Mouse (Mus musculus): ENCODE data around the gene Ncoa6.

GRCm38 (mm10) chr2:155380261-155381059 lies 93.2 kb downstream of the Ncoa6 start, which contains the start of gene Trp53inp2:
- no peak for TF ChIP-seq POLR2A (IDR thresholded peaks at IDR 0.05; ENCODE audit: insufficient read depth, low read depth, low read length)
- TF ChIP-seq CTCF (IDR thresholded peaks at IDR 0.05), result no peak
